Comparison of ENCODE assay signal across 26 mouse cellular contexts in genomic region chrX:109131834-109132233, GRCm38 (mm10). TPM values are rescaled to one million over a fixed set of nuclear protein-coding genes. Genes with fewer than 3 reads are reported as not detected.
A peak's percentile ranks its signal among the peaks of the same experiment; 100 is the strongest.
DNase-seq lines count a peak whose midpoint lies in the region; ATAC-seq and TF ChIP-seq lines count a peak whose summit lies in the region.
"Had no signal": no experiment of that assay in that cellular context is flagged by ENCODE, and none has a peak within 500 bp of the region (broad histone marks: within the 10 kb centered on the region; RNA-seq: fewer than 3 reads in every experiment).

No protein-coding gene starts in this region.

- 0 out of 2 replicates have a peak, but pooled peaks cover under 1% of the 10 kb centered on the region for H3K4me1 ChIP-seq in lung, embryonic 14.5 days (ENCODE audit: insufficient read depth)
- no peaks in the 10 kb centered on the region for H3K4me1 ChIP-seq in lung, embryonic 16.5 days (replicated peaks; ENCODE audit: control insufficient read depth, insufficient read depth, low read length)
- no peaks in the 10 kb centered on the region; the same call in none of the 2 replicates for H3K4me1 ChIP-seq in lung, adult 2 months (ENCODE audit: control insufficient read depth, insufficient read depth, low read length)
- H3K4me1 ChIP-seq in brown adipose tissue, adult 24 weeks (ENCODE audit: control insufficient read depth, insufficient read depth, insufficient read length, low read length), result peaks cover 5% of the 10 kb centered on the region
- peaks cover 7% of the 10 kb centered on the region for H3K4me1 ChIP-seq in embryonic fibroblast, embryonic 13.5 days (ENCODE audit: control insufficient read depth, insufficient read depth, low read length)
- H3K4me1 ChIP-seq: embryonic facial prominence, embryonic 10.5 days; embryonic facial prominence, embryonic 12.5 days; forebrain, embryonic 10.5 days; forebrain, embryonic 12.5 days had no signal

- no peak for TF ChIP-seq CTCF in lung, embryonic 14.5 days (IDR thresholded peaks at IDR 0.05; ENCODE audit: low read depth)
- TF ChIP-seq CTCF in lung, adult 2 months (IDR thresholded peaks at IDR 0.05; ENCODE audit: insufficient read depth, low read length), result no peak
- TF ChIP-seq CTCF in embryonic fibroblast, embryonic 13.5 days (IDR thresholded peaks at IDR 0.05; ENCODE audit: borderline replicate concordance, insufficient read depth, low read length), result no peak

- H3K27ac ChIP-seq in lung, embryonic 14.5 days (ENCODE audit: low read depth), result peak overlapping the region; percentile 81
- peak overlapping the region; percentile 74 for H3K27ac ChIP-seq in lung, embryonic 16.5 days (ENCODE audit: low read length)
- H3K27ac ChIP-seq in brown adipose tissue, adult 24 weeks (replicated peaks; ENCODE audit: low read depth, low read length), result peak overlapping the region; percentile 72
- H3K27ac ChIP-seq in embryonic fibroblast, embryonic 13.5 days (ENCODE audit: insufficient read depth, low read length), result peak overlapping the region; percentile 83; the same call in 1 of the 2 replicates
- H3K27ac ChIP-seq: embryonic facial prominence, embryonic 10.5 days; embryonic facial prominence, embryonic 12.5 days; forebrain, embryonic 10.5 days; forebrain, embryonic 12.5 days had no signal

- H3K4me2 ChIP-seq in lung, embryonic 14.5 days, result no peak overlapping the region
- no peak overlapping the region for H3K4me2 ChIP-seq in lung, embryonic 16.5 days (ENCODE audit: low read depth, low read length)
- H3K4me2 ChIP-seq: embryonic facial prominence, embryonic 12.5 days; forebrain, embryonic 12.5 days had no signal

- DNase-seq in lung, embryonic 14.5 days, result peak; percentile 65
- DNase-seq in lung, postnatal 36 days, result no peak
- no peak for DNase-seq in lung, adult 2 months
- no peak for DNase-seq in cerebellum, postnatal 10 days
- DNase-seq: adrenal gland, adult 8-10 months; adrenal gland, postnatal 14 days; adrenal gland, postnatal 36 days; cerebellum, adult 11 months; cerebellum, adult 18-20 months; cerebellum, adult 8-10 months; cerebellum, adult 9-11 months; cerebellum, postnatal 25 days had no signal

- 57% methylated on average over 2 of the region's 2 CpGs for WGBS in lung, embryonic 14.5 days
- 67% methylated on average over 2 of the region's 2 CpGs for WGBS in lung, embryonic 16.5 days
- WGBS in lung, adult 2 months, result 62% methylated on average over 2 of the region's 2 CpGs

- TF ChIP-seq POLR2A in lung, adult 2 months (IDR thresholded peaks at IDR 0.05; ENCODE audit: borderline replicate concordance, extremely low read depth, low read depth, low read length), result no peak
- no peak for TF ChIP-seq POLR2A in embryonic fibroblast, embryonic 13.5 days (IDR thresholded peaks at IDR 0.05; ENCODE audit: low read depth, low read length)

- peak; percentile 40 for ATAC-seq in lung, embryonic 14.5 days (ENCODE audit: insufficient read depth)
- peak; percentile 53 for ATAC-seq in lung, embryonic 16.5 days (ENCODE audit: low read depth)
- ATAC-seq: activated CD4-positive, CD25-positive, alpha-beta regulatory T cell, adult 4 months; forebrain, embryonic 14.5 days; forebrain, embryonic 16.5 days; Patski had no signal

- no peaks in the 10 kb centered on the region for H3K36me3 ChIP-seq in lung, embryonic 14.5 days (ENCODE audit: insufficient read depth)
- H3K36me3 ChIP-seq in lung, embryonic 16.5 days (ENCODE audit: control insufficient read depth, insufficient read depth, low read length), result no peaks in the 10 kb centered on the region
- H3K36me3 ChIP-seq: embryonic facial prominence, embryonic 10.5 days; embryonic facial prominence, embryonic 12.5 days; forebrain, embryonic 10.5 days; forebrain, embryonic 12.5 days; G1E had no signal

- no peak overlapping the region for H3K9ac ChIP-seq in lung, embryonic 14.5 days
- no peak overlapping the region for H3K9ac ChIP-seq in lung, embryonic 16.5 days (ENCODE audit: low read length)
- H3K9ac ChIP-seq: embryonic facial prominence, embryonic 12.5 days; forebrain, embryonic 12.5 days had no signal

- no peak overlapping the region for H3K4me3 ChIP-seq in lung, embryonic 14.5 days (ENCODE audit: low read depth, low read length)
- no peak overlapping the region for H3K4me3 ChIP-seq in lung, embryonic 16.5 days (ENCODE audit: low read length)
- no peak overlapping the region for H3K4me3 ChIP-seq in lung, adult 2 months (replicated peaks; ENCODE audit: extremely low read depth, low read depth, low read length)
- no peak overlapping the region for H3K4me3 ChIP-seq in brown adipose tissue, adult 24 weeks (ENCODE audit: insufficient read depth, low read depth, low read length)
- H3K4me3 ChIP-seq in embryonic fibroblast, embryonic 13.5 days (ENCODE audit: insufficient read depth, low read length), result no peak overlapping the region
- H3K4me3 ChIP-seq: embryonic facial prominence, embryonic 10.5 days; embryonic facial prominence, embryonic 12.5 days; erythroblast, embryonic 14.5 days; forebrain, embryonic 10.5 days; forebrain, embryonic 12.5 days had no signal

- no peaks in the 10 kb centered on the region for H3K9me3 ChIP-seq in lung, embryonic 14.5 days (ENCODE audit: low read depth, low read length)
- no peaks in the 10 kb centered on the region for H3K9me3 ChIP-seq in lung, embryonic 16.5 days (ENCODE audit: control insufficient read depth, low read length)
- H3K9me3 ChIP-seq: embryonic facial prominence, embryonic 10.5 days; embryonic facial prominence, embryonic 12.5 days; forebrain, embryonic 10.5 days; forebrain, embryonic 12.5 days; G1E had no signal

- H3K27me3 ChIP-seq in lung, embryonic 14.5 days (ENCODE audit: insufficient read depth, low read length), result no peaks in the 10 kb centered on the region
- H3K27me3 ChIP-seq in lung, embryonic 16.5 days (ENCODE audit: control insufficient read depth, insufficient read depth, low read depth, low read length), result no peaks in the 10 kb centered on the region
- H3K27me3 ChIP-seq: CH12.LX; embryonic facial prominence, embryonic 12.5 days; forebrain, embryonic 12.5 days had no signal

RNA-seq across cellular contexts. Expression of gene Sh3bgrl, which starts 36.7 kb away (rescaled TPM):
- 213 TPM in 2 replicates for polyA plus RNA-seq in lung, embryonic 14.5 days (2014; fragmentation: Nextera tagmentation; extraction: Ambion mirVana)
- polyA plus RNA-seq in lung, embryonic 16.5 days (2015; fragmentation: Nextera tagmentation; extraction: Ambion mirVana), result 249 and 265 TPM in 2 replicates
- 16.5 and 31.8 TPM in 2 replicates for polyA plus RNA-seq in lung, adult 2 months (2012; rRNA removed)
- 164 and 222 TPM in 2 replicates for polyA plus RNA-seq in brown adipose tissue, adult 24 weeks (2012; ENCODE audit: insufficient read depth, insufficient read length, missing spikeins)
- 332 and 399 TPM in 2 replicates for polyA plus RNA-seq in embryonic fibroblast, embryonic 13.5 days (2011; ENCODE audit: insufficient read length, low read depth, missing spikeins)
